Mouse (Mus musculus) cerebellum, adult 9-10 months (tissue): ENCODE measurements around the gene 2700049A03Rik.
"Not testable (repeated sequence)": the region's sequence is repeated elsewhere in the genome, so short reads cannot be mapped to it uniquely, and the experiment has no call there.

Source experiments
- DNase-seq: peaks from one replicate; pipeline ENCODE4 v3.0.0; 2022

Gene 2700049A03Rik

GRCm38 (mm10) chr12:71136130-71136973, at the start of gene 2700049A03Rik, which contains the start of gene Timm9:
Gene 2700049A03Rik (plus strand): TSS chr12:71136848.
Gene Timm9 (minus strand): TSS chr12:71136684.
- DNase-seq, result peak; percentile 89

DNA sequence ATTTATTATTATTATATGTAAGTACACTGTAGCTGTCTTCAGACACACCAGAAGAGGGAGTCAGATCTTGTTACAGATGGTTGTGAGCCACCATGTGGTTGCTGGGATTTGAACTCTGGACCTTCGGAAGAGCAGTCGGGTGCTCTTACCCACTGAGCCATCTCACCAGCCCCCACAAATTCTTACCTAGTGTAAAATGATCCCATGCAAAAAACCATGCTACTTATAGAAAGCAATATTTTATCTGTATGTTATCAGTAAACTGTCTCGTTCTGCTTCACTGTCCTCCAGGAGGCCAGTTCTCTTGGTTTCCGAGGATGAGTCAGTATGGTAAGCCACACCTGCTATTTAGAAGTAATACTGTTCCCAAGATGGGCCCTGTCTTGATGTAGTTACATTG, 32.4 kb upstream of the 2700049A03Rik start:
- DNase-seq, result not testable (repeated sequence)

DNA sequence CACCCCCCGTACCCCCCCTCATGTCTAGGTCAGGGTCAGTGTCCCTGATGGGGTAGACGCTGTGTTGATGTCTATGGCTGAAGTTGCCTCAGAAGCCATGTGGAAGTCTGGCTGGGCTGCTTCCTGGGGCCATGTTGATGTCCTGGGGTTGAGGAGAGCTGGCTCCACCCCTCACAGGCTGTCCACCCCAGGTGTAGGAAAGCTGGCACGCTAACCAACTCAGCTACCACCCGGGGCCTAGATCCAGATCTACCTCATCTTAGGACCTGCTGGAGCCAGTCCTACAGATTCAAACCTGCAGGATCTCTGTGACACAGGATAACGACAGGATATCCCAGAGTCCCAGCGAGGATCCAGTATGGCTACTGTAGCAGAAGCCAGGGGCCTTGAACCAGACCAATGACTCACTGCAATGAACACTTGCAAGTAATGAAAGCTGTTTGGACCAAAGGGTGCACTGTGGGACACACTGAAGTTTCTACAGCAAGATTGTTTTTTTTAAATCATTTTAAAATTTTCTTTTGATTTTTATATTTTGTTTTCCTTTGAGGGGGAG, 29.4 kb upstream of the 2700049A03Rik start:
- no peak for DNase-seq

- DNase-seq, result peak; percentile 32
These were observed 25.3 kb upstream of the 2700049A03Rik start, which contains the start of gene Tomm20l for GRCm38 (mm10) chr12:71111331-71111730. Gene Tomm20l (plus strand): TSS chr12:71111428.

DNA sequence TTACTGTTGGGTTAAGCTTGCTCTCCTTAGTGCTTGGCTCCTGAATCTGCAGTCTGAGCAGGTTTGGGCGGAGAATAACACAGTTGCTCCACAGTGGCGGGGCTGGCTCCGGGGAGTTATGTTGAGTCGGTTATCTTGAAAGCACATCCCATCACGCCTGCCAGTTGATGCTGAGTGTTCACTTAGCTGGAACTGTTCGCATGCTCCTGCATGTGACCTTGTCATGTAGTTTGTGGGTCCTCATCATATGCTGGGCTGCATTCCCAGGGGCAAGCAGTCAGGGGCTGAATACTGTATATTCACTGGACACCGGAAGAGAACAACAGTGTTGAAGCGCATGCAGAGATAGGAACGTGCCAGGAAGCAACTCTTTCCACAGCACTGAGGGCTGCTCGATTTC, 23.6 kb upstream of the 2700049A03Rik start:
- no peak for DNase-seq

- DNase-seq, result no peak
These were observed 22.9 kb upstream of the 2700049A03Rik start for GRCm38 (mm10) chr12:71113675-71114288.

DNA sequence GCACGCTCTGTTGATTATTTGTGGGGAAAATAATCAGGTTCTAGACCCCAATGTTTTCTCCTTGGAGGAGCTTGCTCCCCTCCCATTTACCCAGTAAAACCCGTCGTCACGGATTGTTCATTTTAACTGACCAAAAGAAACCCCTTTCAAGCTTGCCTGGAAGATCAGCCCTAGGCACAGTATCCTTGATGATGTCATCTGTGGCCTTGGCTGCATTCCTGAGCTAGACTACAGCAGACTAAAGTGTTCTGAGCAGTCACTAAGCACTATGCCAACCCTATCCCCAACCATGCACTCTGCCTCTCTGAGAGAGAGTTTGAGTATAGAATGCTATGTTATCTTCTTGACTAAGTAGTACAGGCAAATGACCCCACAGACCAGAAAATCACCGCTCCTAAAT, 20.2 kb upstream of the 2700049A03Rik start:
- DNase-seq, result no peak

- peak; percentile 25 for DNase-seq
These were observed 13.9 kb upstream of the 2700049A03Rik start for GRCm38 (mm10) chr12:71122731-71123130.

- DNase-seq, result peak; percentile 90
These were observed 13.4 kb upstream of the 2700049A03Rik start for GRCm38 (mm10) chr12:71123286-71123685.

GRCm38 (mm10) chr12:71135581-71135980, 1.1 kb upstream of the 2700049A03Rik start:
- peak; percentile 30 for DNase-seq

- peak; percentile 83 for DNase-seq
These were observed 385 bp downstream of the 2700049A03Rik start for GRCm38 (mm10) chr12:71136974-71137491.

- DNase-seq, result peak; percentile 30
These were observed 1.0 kb downstream of the 2700049A03Rik start for GRCm38 (mm10) chr12:71137686-71138085.

- no peak for DNase-seq
These were observed 2.7 kb downstream of the 2700049A03Rik start for GRCm38 (mm10) chr12:71139258-71139828.

DNA sequence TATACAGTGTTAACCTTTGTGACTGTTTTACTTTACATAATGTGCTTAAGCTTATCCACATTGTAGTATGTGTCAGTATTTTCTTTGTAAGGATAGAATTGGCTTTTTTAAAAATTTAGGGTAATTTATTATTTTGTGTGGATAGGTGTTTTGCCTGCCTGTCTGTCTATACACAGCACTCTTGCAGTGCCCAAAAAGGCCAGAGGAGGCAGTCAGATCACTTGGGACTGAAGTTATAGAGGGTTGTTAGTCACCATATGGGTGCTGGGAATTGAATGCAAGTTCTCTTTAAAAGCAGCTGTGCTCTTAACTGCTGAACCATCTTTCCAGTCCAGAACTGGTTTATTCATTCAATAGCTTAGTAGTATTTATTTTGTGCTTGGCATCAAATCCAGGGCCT, 4.5 kb downstream of the 2700049A03Rik start:
- no peak for DNase-seq

DNA sequence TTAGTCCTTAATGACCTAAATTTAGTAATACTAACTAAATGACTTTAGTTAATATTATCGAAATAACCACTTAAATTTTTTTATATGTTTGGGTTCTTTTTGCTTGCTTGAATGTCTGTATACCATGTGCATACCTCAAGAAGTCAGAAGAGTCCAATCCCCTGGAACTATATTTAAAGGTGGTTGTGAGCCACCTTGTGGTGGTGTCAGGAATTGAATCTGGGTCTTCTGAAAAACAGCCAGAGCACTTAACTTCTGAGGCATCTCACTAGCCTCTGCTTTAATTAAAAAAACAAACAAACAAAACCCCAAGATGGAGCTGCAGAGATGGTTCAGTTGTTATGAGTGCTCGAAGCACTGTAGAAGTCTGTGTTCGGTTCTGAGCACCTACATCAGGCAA, 11.0 kb downstream of the 2700049A03Rik start:
- peak; percentile 64 for DNase-seq

DNA sequence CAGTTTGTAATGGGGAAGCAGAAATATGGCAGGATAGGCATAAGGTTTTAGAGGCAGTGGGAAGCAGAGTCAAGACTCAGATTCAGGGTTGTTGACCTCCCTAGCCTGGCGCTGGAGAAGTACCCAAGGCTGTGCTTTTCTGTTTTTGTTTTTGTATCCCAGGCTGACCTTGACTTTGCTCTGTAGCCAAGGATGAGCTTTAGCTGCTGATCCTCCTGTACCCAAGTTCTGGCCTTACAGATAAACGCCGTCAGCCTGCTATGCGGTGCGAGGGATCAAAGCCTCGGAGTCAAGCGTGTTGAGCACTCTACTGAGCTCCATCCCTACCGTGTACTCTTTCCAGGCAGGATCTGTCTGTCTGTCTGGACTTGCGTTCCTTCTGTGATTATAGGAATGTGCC, 12.2 kb downstream of the 2700049A03Rik start:
- no peak for DNase-seq

DNA sequence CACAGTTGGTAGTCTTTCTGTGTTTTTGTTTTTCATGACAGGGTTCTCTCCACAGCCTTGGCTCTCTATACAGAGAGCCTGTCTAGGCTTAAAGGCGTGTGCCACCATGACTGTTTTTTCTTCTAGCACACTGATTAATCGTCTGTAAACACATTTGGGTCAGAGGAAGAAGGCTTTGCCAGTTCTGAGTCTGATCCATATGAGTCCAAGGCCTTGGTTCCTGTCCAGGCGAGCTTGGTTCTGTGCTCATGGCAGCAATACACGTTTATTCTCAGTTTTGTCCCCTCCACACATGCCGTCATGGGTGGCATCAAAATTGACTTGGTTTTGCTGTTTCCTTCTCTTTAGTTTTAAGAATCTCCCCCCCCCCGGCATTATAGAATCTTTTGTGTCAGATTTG, 12.8 kb downstream of the 2700049A03Rik start:
- DNase-seq, result no peak

- no peak for DNase-seq
These were observed 13.5 kb downstream of the 2700049A03Rik start for GRCm38 (mm10) chr12:71150167-71150566.

GRCm38 (mm10) chr12:71154979-71155378, 18.3 kb downstream of the 2700049A03Rik start:
- no peak for DNase-seq

DNA sequence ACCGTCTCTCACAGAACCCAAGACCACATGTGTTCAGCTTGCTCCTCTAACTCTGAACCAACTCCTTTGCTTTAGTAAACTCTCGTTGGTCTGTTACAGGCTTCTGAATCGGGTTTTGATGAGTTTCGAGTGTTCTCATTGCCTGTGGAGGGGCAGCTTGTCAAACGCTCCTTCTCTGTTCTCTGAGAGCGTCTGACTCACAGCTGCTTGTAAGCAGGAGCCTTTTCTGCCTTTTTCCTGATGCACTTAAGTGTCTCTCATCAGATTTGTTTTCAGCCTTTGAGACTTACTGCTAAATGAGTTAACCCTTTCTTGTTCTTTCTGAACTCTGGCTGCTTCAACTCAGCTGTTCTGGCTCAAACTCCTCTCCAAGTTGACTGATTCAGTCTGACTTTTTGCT, 21.3 kb downstream of the 2700049A03Rik start:
- DNase-seq, result no peak

DNA sequence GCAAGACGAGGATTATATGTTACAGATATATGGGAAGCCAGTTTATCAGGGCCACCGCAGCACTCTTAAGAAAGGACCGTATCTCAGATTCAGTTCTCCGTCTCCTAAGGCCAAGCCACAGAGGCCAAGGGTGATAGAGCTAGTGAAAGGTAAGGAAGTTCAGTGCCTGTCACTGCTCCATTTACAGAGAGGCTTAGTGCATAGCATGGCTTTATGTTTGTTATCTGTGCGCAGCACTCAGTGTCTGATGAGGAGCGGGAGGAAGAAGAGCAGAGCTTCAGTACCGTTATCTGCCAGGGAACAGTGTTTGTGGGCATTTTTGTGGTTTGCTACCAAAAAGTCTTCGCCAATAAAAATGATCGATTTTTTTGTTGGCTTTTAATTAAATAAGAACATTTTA, 27.8 kb downstream of the 2700049A03Rik start:
- no peak for DNase-seq

DNA sequence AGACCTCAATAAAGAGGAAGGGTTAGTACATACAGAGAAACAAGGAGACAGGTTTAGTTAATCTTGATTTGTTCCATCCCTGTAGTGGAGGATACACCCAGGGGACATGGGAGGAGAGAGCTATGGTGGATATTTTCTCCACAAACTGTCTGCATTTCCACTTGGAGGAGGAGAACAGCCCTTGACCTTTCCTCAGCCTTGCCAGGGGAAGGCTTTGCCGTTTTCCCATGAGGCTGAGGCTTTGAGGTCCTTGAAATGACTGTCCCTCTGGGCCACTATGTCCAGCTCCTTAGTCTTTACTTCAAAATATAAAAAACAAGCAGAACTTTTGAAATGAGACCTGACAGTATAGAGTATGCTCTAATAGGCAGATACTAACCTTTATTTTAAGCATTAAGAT, 33.3 kb downstream of the 2700049A03Rik start:
- DNase-seq, result no peak

GRCm38 (mm10) chr12:71183736-71184135, 47.1 kb downstream of the 2700049A03Rik start:
- no peak for DNase-seq
